Mouse (Mus musculus) brain, embryonic 14.5 days (tissue): Measurements from ENCODE around the gene Mafg. TPM values are rescaled to one million over a fixed set of nuclear protein-coding genes. Genes with fewer than 3 reads are reported as not detected.
A peak's percentile ranks its signal among the peaks of the same experiment; 100 is the strongest.
"Not testable (repeated sequence)": the region's sequence is repeated elsewhere in the genome, so short reads cannot be mapped to it uniquely, and the experiment has no call there.

Experiments used
- DNase-seq: peaks from one replicate; pipeline ENCODE4 v3.0.0-alpha.2; 2011; ENCODE audit warnings: low read depth
- CTCF ChIP-seq: fragments of 200-500 bp; IDR thresholded peaks from 2 replicates; pipeline ENCODE4 v1.5.1; 2012; ENCODE audit warnings: inconsistent platforms, mild to moderate bottlenecking, moderate library complexity, borderline replicate concordance; ENCODE audit not compliant: insufficient read depth, insufficient read length; ENCODE audit errors: extremely low read depth
- POLR2A ChIP-seq: fragments of 200-500 bp; IDR thresholded peaks from 2 replicates; pipeline ENCODE4 v1.6.1; 2012; ENCODE audit warnings: mild to moderate bottlenecking, inconsistent platforms, borderline replicate concordance; ENCODE audit not compliant: poor library complexity, insufficient read depth, insufficient read length, severe bottlenecking; ENCODE audit errors: extremely low read depth
- polyA plus RNA-seq: library from polyadenylated mRNA; depleted of rRNA; stranded (reverse); fragments of >200 nt; gene quantifications from 2 replicates; pipeline ENCODE4 v1.2.3, GENCODE M21; 2012

Gene Mafg
- polyA plus RNA-seq, 1 experiment, result 57.4 TPM

- DNase-seq, result no peak
- TF ChIP-seq POLR2A (no peak), CTCF (no peak)
These were observed 32.7 kb downstream of the Mafg start for GRCm38 (mm10) chr11:120600716-120601115.

- DNase-seq, result no peak
- TF ChIP-seq POLR2A (no peak), CTCF (no peak)
These were observed 34.3 kb downstream of the Mafg start for GRCm38 (mm10) chr11:120598990-120599549.

GRCm38 (mm10) chr11:120598283-120598989, 35.0 kb downstream of the Mafg start, which contains the start of the genes Alyref and Anapc11:
Gene Alyref, minus strand, starts transcription at chr11:120598365.
Gene Anapc11, plus strand, starts transcription at chr11:120598421.
- TF ChIP-seq CTCF (no peak), POLR2A (no peak; the same call in none of the 2 replicates)
- DNase-seq, result peak; percentile 99

- DNase-seq, result no peak
- TF ChIP-seq POLR2A, result no peak
- no peak for TF ChIP-seq CTCF
These were observed 35.9 kb downstream of the Mafg start for GRCm38 (mm10) chr11:120597240-120598235.

GRCm38 (mm10) chr11:120588531-120588930, 44.9 kb downstream of the Mafg start:
- no peak for DNase-seq
- no peak for TF ChIP-seq POLR2A
- no peak for TF ChIP-seq CTCF

GRCm38 (mm10) chr11:120583937-120584336, 49.5 kb downstream of the Mafg start:
- TF ChIP-seq CTCF (no peak), POLR2A (no peak)
- no peak for DNase-seq

- not testable (repeated sequence) for DNase-seq
These were observed 50.5 kb downstream of the Mafg start for GRCm38 (mm10) chr11:120582982-120583293.

- TF ChIP-seq POLR2A (no peak), CTCF (peak; percentile 20; the same call in 1 of the 2 replicates)
- DNase-seq, result peak; percentile 18
These were observed 51.0 kb downstream of the Mafg start for GRCm38 (mm10) chr11:120582268-120582981.

- peak; percentile 94 for DNase-seq
- peak; percentile 98 for TF ChIP-seq POLR2A
- peak; percentile 45; the same call in 1 of the 2 replicates for TF ChIP-seq CTCF
These were observed 51.7 kb downstream of the Mafg start, which contains the start of gene Arhgdia for GRCm38 (mm10) chr11:120581490-120582267. Gene Arhgdia, minus strand, starts transcription at chr11:120581624.

- peak; percentile 37 for DNase-seq
- TF ChIP-seq POLR2A (no peak), CTCF (no peak)
These were observed 52.5 kb downstream of the Mafg start for GRCm38 (mm10) chr11:120580871-120581331.

GRCm38 (mm10) chr11:120580190-120580589, 53.2 kb downstream of the Mafg start:
- no peak for DNase-seq
- TF ChIP-seq POLR2A (no peak), CTCF (no peak)
